Mouse (Mus musculus) layer of hippocampus, adult 2 months (tissue): ENCODE results near the gene Gnaq. TPM values are rescaled to one million over a fixed set of nuclear protein-coding genes. Genes with fewer than 3 reads are reported as not detected.
"Not testable (repeated sequence)": the region's sequence is repeated elsewhere in the genome, so short reads cannot be mapped to it uniquely, and the experiment has no call there.

Source experiments
- DNase-seq, 2 experiments: peaks; one replicate each; pipeline ENCODE4 v3.0.0; 2022; ENCODE audit warnings: low spot score in 2 of 2
- H3K27ac ChIP-seq: fragments of 200-600 bp; 2 replicates; pipeline ENCODE4 v1.8.1; 2022
- H3K4me3 ChIP-seq: fragments of 200-600 bp; 2 replicates; pipeline ENCODE4 v1.8.1; 2022; ENCODE audit warnings: mild to moderate bottlenecking
- CTCF ChIP-seq: fragments of 200-600 bp; conservative IDR thresholded peaks from 2 replicates; pipeline ENCODE4 v1.8.1; 2022; ENCODE audit warnings: antibody characterized with exemption, mild to moderate bottlenecking, moderate library complexity
- total RNA-seq, 2 experiments: library from RNA; stranded (reverse); gene quantifications; 2 replicates each; pipeline ENCODE4 v1.2.3; 2021

Gnaq gene
- total RNA-seq, 2 experiments from 2014 or later, result 204 to 207 TPM

DNA sequence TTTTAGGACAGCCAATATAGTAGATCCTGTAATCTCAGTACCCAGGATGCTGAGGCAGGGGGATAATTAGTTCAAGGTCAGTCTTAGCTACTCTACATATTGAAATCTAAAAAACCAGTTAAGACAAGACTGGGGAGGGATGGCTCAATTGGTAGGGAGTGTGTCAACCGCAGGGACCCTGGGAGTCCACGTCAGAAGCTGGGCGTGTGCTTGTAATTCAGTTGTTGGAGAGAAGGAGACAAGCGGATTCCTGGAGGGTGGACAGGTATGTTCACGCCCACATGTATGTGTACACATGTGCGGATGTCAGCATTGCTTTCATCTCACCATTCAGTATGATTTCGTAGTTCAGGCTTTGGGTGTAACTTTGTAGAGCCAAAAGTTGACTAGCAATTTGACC lies 24.5 kb downstream of the Gnaq start:
- no peak overlapping the region for H3K4me3 ChIP-seq
- no peak overlapping the region; the same call in 1 of the 2 replicates for H3K27ac ChIP-seq
- TF ChIP-seq CTCF, result no peak
- DNase-seq, result no peak

DNA sequence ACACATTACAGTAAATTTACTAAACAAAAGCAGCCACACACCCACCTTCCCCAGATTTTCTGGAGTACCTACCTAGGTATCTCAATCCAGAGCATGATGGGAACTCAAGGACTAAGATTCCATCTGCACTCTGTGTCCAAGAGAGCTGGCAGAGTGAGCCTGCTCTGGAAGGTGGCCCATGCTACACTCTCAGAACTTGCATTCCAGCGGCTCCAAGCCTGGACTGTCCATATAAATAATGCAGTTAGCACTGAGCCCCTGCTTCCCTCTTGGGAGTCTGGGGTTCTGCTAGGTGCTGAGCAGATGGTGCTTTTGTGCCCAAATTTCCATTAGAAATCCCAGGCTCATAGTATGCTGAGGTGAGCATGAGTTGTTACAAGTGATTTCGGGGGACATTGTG lies 28.1 kb downstream of the Gnaq start:
- no peak for DNase-seq
- Histone ChIP-seq H3K27ac (peak overlapping the region; percentile 43), H3K4me3 (no peak overlapping the region)
- TF ChIP-seq CTCF, result no peak

DNA sequence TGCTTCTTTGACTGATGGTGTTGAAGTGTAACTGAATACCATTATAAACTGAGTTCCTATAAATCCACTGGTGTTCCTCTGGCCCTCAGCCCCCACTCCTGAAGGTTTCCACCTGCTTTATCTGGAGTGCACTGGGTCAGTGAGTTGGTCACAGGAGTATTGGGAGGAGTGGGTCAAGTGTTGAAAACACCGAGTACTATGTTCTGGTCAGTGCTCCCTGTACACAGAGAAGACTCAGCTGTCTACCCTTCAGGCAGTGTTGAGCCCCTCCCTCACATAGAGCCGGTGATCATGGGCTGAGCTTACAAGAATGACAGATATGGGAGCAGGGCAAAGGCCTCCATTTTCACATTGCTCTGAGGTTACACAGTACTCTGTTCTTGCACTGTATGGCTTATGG lies 28.6 kb downstream of the Gnaq start:
- DNase-seq, result no peak
- peak overlapping the region; percentile 43 for H3K27ac ChIP-seq
- no peak for TF ChIP-seq CTCF
- H3K4me3 ChIP-seq, result no peak overlapping the region

DNA sequence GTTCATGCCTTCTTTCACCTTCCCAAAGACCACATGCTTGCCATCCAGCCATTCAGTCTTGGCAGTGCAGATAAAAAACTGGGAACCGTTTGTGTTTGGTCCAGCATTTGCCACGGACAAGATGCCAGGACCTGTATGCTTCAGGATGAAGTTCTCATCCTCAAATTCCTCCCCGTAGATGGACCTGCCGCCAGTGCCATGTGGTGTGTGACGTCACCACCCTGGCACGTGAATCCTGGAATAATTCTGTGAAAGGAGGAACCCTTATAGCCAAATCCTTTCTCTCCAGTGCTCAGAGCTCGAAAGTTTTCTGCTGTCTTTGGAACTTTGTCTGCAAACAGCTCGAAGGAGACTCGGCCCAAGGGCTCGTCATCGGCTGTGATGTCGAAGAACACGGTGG lies 31.8 kb downstream of the Gnaq start:
- not testable (repeated sequence) for H3K4me3 ChIP-seq, DNase-seq, H3K27ac ChIP-seq

DNA sequence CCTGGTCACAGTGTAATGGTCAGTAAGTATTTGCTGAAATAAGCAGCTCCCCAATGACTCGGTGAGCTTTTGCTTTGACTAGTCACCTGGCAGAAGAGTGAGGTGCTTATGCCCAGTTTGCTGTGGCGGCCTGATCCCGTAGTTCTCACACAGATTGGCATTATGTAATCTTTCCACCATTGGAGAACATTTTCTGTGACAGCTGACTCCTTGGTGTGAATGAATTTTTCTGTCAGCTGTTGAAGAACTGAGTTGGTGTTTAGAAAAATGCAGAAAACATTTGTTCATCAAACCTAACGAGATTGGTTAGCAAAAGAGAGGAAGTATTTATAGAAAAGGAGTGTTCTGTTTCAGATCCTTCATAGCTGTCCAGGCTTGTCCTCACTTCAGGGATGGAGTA lies 34.6 kb downstream of the Gnaq start:
- no peak for TF ChIP-seq CTCF
- Histone ChIP-seq H3K27ac (peak overlapping the region; percentile 80), H3K4me3 (no peak overlapping the region)
- DNase-seq, result peak; percentile 46 to 75

DNA sequence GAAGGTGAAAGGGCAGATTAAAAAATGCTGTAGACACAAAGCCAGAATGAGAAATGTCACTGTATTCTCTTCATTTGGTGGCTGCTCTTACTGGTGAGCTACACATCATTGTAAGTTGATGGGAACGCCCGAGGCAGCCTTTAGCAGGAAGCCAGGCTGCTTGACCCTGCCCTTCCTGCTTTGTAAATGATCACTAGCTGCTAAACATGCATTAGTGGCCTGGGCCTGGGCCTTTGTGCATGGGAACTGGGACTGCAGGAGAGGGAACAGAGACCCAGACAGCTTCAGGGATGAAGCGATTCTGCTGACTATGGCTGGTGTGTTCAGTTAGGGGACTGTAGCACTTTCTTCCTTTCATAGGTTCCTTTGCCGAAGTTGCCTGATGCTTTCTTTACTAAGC lies 35.6 kb downstream of the Gnaq start:
- DNase-seq, result no peak
- Histone ChIP-seq H3K4me3 (no peak overlapping the region), H3K27ac (peak overlapping the region; percentile 80)
- no peak for TF ChIP-seq CTCF

DNA sequence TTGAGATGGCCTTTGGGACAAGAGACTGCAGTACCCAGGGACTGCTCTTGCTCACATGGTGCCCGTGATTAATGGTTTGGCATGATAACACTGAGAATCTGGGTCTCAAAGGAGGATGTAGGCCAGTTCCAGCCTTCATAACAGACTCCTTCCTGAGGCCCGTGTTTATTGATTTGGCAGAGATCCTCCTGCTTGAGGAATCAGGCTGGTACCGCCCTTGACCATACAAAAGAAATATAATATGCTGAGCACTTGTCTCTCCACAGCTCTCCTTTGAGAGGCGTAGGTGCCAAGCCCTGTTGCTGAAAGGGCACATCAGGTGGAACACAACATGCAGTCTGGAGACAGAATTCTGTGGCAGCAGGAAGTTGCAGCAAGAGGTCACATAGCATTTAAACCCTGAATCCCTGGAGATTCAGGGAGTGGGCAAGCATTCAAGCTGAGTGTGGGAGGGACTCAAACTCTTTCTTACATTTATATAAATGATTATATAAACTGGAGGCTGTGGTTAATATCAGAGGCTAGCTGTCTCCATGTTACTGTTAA lies 36.1 kb downstream of the Gnaq start:
- TF ChIP-seq CTCF, result no peak
- H3K4me3 ChIP-seq, result no peak overlapping the region
- no peak for DNase-seq
- H3K27ac ChIP-seq, result peak overlapping the region; percentile 80

DNA sequence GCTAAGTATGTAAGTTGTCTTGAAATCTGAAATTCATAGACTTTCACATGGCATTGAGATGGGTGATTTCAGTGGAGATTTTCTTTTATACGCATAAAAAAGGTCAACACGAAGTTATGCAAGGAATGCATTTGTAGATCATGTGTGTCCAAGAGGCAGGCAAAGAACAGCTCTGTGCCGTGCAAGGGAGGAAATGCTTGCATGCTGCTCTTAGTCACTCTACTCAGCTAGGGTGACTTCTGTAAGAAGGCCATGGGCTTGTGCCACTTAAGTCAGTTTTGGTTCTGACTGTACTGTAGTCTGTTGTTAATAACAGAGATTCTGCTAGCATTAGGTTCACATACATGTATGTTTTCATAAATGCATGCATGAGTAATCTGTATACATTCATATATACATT lies 38.1 kb downstream of the Gnaq start:
- no peak for DNase-seq
- Histone ChIP-seq H3K4me3 (no peak overlapping the region), H3K27ac (no peak overlapping the region)
- no peak for TF ChIP-seq CTCF

DNA sequence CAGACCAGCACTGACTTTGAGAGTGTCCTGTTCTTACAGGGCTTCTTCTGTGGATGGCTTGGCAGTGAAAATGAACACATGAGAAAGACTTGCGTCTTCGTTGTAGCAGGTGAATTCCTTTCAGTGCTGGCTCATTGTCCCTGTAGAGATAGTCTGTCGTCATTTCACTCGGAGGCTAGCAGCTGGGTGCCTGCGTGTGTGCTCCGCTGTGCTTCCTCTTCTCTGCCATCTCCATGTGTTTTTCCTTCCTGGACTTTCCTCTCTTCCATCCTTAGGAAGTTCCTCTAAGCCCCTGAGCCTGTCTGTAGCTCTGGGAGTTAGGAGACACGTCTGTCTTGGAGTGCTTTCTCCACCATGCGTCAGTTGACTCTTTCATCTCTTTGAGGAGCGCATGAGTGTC lies 41.1 kb downstream of the Gnaq start:
- Histone ChIP-seq H3K27ac (no peak overlapping the region; the same call in 1 of the 2 replicates), H3K4me3 (no peak overlapping the region)
- DNase-seq, result no peak
- no peak for TF ChIP-seq CTCF

DNA sequence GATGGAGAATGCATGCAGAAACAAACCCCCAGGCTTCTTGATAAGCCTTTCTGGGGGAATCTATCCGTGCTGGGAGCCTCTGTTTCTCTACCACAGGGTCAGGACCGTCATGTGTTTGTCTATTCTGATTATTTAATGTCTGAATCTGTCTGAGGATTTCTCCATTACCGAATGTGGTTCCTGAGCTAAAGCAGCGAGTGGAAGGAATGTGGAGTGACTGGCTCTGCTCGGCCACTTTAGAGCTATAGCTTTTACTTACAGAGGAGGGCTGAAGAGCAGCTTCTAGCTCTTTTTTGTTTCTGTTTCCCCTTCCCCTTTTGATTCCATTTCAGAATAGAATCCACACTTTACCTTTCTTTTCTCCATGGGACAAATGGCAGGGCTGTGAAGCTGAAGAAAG lies 43.8 kb downstream of the Gnaq start:
- Histone ChIP-seq H3K4me3 (no peak overlapping the region), H3K27ac (peak overlapping the region; percentile 8; the same call in 1 of the 2 replicates)
- DNase-seq, result no peak
- no peak for TF ChIP-seq CTCF

DNA sequence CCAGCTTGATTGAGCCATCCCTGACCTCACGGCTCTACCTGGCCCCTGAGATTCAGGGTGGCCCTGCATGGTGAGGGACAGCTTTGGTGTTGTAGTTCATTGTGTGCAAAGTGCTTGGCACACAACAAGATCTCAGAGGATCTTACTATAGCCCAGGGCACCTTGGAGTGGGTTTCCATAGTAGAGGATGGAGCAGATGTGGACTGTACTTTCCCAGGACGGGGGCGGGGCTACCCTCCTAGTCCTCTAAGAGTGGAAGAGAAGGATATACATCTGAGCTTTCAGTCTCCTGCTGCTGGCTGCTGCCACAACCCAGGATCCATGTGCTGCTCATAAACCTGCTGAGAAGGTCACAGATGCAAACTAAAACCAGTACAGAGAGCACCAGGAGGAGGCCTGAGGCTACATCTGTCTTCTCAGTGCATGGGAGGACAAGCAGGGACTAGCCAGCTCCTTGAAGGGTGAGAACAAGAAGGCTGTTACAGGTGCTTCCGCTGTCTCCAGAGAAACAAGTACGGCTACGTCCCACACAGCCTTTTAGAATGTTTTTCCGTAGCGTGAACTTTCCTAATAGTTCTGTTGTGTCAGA lies 44.6 kb downstream of the Gnaq start:
- no peak for TF ChIP-seq CTCF
- no peak for DNase-seq
- H3K27ac ChIP-seq, result no peak overlapping the region; the same call in 1 of the 2 replicates
- H3K4me3 ChIP-seq, result no peak overlapping the region

DNA sequence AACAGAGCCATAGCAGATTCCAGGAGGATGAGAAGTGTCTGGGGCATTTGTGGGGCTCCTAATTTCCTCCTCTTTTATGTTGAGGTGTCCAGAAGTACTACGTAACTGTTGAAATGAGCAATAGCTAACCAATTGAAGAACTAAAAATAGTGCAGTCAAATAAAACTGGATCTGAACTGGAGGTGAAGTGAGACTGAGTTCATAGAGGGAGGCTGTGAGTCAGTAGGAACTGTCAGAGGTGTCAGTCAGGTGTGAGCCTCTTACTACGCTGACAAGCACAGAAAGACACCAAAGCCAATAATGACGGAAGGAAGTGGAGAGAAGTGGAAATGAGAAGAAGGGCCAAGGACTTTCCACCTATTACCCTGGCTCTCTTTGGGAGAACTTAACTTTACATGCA lies 48.6 kb downstream of the Gnaq start:
- no peak for TF ChIP-seq CTCF
- DNase-seq, result no peak
- no peak overlapping the region for H3K4me3 ChIP-seq
- H3K27ac ChIP-seq, result no peak overlapping the region

DNA sequence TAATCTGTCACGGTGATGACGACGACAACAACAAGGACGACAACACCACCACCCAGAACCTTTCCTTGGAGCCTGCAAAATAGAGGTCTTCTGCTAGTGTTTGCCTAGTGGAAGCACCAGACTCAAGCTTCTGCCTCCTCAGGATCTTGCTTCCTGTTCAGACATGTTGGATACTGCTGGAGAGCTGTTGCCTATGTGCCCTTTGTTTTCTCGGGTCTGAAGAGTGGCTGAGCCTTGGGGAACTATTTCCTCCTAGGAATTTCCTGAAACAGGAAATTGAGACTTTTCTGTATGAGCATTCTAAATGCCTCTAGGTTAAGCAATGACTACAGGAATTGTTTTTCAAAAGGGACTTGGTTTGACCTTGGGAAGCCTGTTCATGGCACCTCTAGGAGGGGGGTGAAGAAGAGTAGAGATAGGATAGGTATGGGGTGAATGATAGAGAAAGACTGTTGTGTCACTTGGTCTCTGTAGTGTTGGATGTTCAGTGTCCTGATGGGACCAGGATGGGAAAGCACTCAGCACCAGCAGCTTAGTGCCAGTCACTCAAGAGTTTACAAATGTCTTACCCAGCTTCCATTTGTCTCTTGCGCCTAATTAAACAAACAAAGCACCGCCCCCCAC lies 49.3 kb downstream of the Gnaq start:
- TF ChIP-seq CTCF, result no peak
- H3K4me3 ChIP-seq, result no peak overlapping the region
- H3K27ac ChIP-seq, result no peak overlapping the region
- no peak for DNase-seq

DNA sequence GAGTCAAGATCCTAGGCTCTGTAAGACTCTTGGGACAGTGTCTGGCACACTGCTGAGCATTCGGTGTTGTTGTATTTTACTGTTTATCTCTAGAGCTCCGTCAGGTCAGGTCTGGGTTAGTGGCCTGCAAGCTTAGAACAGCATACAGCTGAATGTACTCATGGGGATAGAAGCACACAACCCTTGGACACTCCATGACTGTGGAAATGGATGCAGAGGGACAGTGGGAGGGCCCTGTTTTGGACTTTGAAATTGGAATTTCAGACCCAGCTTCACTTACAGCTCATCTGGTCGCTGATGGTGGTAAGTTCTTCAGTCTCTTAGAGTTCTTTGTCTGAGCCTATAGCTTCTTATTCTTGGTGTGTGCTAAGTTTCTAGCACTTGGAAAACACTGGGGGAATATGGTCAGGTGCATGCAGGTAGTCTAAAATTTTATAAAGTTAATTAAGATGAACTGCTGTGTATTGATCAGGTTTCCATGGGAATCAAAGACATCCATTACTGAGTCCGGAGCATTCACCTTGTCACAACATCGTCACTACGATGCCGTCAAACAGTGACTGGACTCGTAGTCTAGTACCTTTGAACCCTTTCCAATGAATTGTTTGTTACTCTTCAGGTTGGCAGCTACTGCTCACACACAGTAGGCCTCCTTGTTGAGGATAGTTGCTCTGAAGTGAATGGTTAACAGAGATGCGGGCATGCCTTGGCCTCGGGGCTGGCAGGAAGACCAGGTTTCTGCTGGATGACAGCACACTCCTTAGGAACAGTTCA lies 51.1 kb downstream of the Gnaq start:
- Histone ChIP-seq H3K27ac (no peak overlapping the region), H3K4me3 (no peak overlapping the region)
- DNase-seq, result no peak
- TF ChIP-seq CTCF, result no peak
